Mouse (Mus musculus): ENCODE measurements around the gene Cog5.

Cog5 gene

GRCm38 (mm10) chr12:31977613-31978195 lies 323.0 kb downstream of the Cog5 start:
- in situ Hi-C loops (cut with MboI, MseI) = no loop called here

DNA sequence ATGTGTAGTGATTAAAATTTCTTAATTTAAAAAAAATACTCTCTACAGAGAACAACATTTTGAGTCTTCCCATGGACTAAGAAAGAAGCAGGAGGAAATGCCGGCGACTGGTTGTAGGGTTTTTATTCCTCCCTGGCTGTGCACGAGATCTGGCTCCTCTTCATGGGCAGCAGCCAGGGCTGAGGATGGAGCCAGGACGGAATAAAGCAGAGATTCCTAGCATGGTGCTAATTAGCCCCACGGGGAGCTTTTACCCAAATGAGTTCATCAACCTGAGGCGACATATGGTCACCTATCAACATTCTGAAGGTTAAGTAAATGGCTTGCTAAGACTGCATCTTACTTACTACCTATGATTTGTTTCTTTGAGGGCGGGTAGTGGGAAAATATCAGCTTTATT lies 328.6 kb downstream of the Cog5 start:
- in situ Hi-C loops (cut with MboI, MseI) = no loop called here

GRCm38 (mm10) chr12:31983769-31984168 lies 329.1 kb downstream of the Cog5 start:
- in situ Hi-C loops (cut with MboI, MseI) = no loop called here

DNA sequence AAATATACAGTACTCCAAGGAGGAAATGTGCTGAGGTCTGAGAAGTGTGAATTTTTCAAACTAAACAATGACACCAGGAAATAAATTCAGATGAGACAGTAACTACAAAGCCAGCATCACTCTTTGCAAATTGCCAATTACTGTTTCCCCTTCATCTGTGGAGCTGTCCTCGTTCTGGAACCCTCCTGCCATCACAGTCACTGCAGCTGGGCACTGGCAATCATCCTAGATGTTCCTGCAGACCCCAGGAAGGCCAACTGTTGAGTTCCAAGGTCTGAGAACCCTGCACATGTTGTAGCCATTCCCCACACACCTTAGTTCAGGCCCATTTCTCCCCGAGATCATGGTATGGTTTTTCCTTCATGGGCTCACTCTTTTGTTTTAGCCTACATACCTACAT lies 329.5 kb downstream of the Cog5 start:
- in situ Hi-C loops (cut with MboI, MseI) = no loop called here

- in situ Hi-C loops (cut with MboI, MseI) = no loop called here
Measured at GRCm38 (mm10) chr12:31984664-31985063, 330.0 kb downstream of the Cog5 start.

- in situ Hi-C loops (cut with MboI, MseI) = no loop called here
Measured at GRCm38 (mm10) chr12:31985738-31986137, 331.1 kb downstream of the Cog5 start.

GRCm38 (mm10) chr12:31986463-31986862 lies 331.8 kb downstream of the Cog5 start:
- in situ Hi-C loops (cut with MboI, MseI) = no loop called here
